Mouse (Mus musculus): Measurements from ENCODE around the gene Ak4.

DNA sequence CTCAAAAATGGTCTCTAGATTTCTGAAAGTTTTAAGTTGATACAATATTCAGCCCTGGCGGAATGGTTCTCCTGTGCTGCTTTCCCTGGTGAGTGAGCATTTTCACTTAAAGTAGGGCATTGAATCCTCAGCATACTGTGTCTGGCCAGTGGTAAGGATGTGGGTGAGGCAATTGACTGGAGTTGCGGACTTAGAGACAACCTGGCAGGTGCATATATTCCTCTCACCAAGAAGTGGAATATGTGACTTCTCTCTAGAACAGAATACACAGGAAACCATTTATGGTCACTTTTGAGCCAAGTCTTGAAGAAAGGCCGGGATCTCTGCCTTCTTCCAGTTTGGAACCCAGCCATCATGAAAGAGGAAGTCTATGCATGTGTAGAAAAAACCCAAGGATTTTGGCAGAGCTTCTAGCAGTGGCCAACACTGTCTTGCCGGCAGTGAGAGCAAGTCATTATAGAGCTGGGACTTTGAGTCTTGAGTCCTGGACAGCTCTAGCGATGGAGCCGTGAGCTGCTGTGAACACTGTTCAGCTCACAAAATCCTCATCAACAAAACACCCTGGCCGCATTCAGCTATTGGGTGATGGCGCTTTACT, 71.3 kb downstream of the Ak4 start:
- TF ChIP-seq CTCF (IDR thresholded peaks at IDR 0.05; ENCODE audit: low read depth) (no peak), EP300 (IDR thresholded peaks at IDR 0.05; ENCODE audit: low read depth) (no peak)

All from heart, postnatal 0 days (tissue).